Mouse (Mus musculus): ENCODE measurements around the gene Flnc.
"Not testable (repeated sequence)": the region's sequence is repeated elsewhere in the genome, so short reads cannot be mapped to it uniquely, and the experiment has no call there.

The Flnc gene

GRCm38 (mm10) chr6:29433038-29433803 is at the start of gene Flnc:
Gene Flnc, plus strand, starts transcription at chr6:29433256.
- DNase-seq (ENCODE audit: low spot score in 2 of 2), result peak in 1 of 2 experiments; percentile 44

GRCm38 (mm10) chr6:29388052-29388518 is 45.0 kb upstream of the Flnc start, which contains the start of gene Opn1sw:
Gene Opn1sw, minus strand, starts transcription at chr6:29388468.
- DNase-seq (ENCODE audit: low spot score in 2 of 2), result peak in 1 of 2 experiments; percentile 3

GRCm38 (mm10) chr6:29388606-29389080 is 44.4 kb upstream of the Flnc start:
- DNase-seq (ENCODE audit: low spot score in 2 of 2), result peak; percentile 59 to 88

DNA sequence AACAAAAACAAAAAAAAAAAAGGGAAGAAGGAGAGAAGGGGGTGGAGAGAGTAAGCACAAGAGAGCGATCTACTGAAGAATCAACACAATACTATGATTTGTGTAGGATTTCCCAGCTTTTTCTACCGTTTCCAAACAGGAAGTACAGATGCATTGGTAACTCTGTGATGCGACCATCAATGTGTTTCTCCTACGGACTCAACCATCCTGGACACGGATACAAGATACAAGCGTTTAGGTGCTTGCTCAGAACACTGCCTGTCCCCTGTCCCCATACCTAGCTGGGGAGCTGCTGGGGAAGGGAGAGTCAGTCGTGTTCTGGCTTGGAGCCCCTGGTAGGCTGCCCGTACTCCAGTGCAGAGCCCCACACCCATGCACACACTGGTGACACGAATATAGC is 43.6 kb upstream of the Flnc start:
- no peak for DNase-seq (ENCODE audit: low spot score in 2 of 2)

GRCm38 (mm10) chr6:29390500-29390899 is 42.6 kb upstream of the Flnc start:
- not testable (repeated sequence) for DNase-seq (ENCODE audit: low spot score in 2 of 2)

DNA sequence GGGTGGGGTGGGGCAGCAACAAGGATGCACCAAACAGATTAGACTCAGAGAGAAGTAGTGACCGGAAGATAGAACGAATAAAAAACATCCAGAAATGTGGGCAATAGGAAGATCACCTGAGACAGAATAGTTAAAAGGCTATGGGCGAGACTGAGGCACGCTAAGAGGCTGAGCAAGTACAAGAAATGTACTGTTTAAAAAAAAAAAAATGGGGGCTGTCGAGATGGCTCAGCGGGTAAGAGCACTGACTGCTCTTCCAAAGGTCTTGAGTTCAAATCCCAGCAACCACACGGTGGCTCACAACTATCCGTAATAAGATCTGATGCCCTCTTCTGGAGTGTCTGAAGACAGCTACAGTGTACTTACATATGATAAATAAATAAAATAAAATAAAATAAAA is 41.8 kb upstream of the Flnc start:
- not testable (repeated sequence) for DNase-seq (ENCODE audit: low spot score in 2 of 2)

DNA sequence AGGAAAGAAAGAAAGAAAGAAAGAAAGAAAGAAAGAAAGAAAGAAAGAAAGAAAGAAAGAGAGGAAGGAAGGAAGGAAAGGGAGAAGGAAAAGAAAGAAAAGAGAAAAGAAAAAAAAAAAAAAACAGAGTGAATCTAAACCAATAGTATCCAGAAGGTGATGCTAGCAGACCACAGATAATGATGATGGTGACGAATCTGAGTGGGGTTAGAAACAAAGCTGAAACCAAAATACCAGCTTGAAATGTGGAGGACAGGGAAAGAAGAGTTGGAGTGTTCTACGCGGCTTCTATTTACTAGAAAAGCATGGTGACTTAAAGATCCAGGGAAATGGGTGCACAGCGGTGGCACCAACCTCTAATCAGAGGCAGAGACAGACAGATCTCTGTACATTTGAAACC is 41.3 kb upstream of the Flnc start:
- DNase-seq (ENCODE audit: low spot score in 2 of 2), result no peak

- no peak for DNase-seq (ENCODE audit: low spot score in 2 of 2)
Measured at GRCm38 (mm10) chr6:29394286-29394685, 38.8 kb upstream of the Flnc start.

DNA sequence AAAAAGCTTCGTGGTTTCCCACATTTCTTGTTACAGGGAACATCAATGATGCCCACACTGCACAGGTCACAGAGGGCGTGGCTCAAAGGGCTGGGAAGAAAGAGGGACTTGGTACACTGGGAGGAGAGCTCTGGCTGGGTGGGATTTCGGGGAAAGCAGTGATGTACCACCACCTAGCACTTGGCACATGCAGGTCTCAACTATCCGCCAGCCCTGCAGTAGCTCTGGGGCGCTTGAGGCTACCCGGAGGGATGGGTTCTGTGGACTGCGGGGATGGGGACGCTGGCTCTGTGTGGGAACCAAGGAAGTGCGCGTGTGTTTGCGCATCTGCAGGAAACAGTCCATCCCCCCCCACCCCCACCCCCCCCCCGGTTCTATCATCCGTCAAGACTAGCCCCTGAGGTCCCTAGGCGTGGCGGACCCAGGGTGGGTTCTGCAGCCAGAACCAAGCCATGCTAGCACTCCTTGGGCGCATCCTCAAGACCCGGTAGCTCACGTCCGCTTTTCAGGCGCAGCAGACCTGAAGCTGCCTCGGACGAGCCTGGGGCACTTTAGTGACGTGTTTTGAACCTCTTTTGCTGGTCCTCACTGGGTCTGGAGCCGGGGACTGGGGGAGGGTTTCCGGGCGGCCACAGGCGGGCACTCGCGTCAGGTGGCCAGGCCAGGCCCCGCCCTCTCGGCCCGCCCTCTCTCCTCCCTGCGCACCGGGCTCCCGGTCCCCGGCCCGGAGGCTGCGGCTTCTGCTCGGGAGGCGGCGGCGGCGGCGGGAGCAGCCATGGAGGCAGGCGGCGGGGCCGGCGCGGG is 36.9 kb upstream of the Flnc start, which contains the start of gene Ccdc136:
Gene Ccdc136 (plus strand): TSS at position 400 of the 804 bp plus-strand sequence.
- DNase-seq (ENCODE audit: low spot score in 2 of 2), result peak; percentile 52 to 70

DNA sequence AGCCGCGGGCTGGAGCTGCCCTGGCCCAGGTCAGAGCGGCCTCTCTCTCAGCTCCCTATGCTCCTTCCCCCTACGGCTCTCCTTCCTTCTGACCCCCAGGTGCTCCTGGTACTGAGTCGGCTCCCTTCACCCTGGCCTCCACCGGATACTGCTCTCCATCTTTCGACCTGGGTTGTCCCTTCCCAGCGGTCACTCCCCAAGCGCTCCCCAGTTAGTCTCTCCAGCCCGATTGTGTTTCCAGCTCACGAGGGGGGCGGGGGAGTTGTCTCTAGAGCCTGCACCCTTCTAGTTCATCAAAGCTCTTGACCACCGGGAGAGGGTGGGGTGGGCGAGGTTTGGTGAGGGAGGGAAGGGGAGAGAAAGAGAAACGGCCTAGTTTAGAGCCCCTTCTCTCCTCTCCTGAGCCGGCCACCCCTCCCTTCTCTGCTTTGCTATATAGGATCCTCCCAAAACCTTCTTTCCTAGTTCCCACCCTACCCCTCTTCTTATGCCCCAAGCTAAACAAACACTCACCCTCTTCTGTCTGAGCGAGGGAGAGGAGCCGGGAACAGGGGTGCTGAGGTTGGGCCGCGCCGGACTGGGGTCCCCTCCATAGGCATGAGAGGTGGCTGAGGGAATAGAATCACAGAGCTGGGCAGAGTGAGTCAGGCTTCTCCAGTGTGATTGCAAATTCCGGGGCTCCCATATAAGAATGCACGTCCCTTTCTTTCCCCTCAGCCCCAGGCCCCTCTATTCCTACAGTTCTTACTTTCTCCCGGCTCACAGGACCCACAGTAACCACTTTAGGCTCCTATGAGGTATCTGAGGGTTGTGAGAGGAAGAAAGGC is 36.1 kb upstream of the Flnc start:
- no peak for DNase-seq (ENCODE audit: low spot score in 2 of 2)

DNA sequence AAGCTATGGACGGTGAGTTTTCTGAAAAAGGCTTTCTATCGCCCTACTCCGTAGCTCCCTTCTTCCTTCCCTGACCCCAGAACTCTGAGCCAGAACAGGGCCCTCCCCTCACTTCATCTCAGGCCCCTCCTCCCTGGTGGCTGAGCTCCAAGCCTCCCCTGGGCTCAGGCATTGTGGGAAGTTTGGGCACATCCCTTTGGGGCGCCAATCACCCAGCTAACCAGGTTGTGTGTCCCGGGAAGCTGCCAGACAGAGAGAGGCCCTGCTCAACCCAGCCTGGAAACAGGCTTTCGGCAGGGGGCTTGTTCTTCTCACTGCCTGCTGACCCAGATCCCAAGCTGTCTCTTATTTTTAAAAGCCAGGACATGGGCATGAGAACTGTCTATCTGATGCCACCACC is 35.5 kb upstream of the Flnc start:
- no peak for DNase-seq (ENCODE audit: low spot score in 2 of 2)

- DNase-seq (ENCODE audit: low spot score in 2 of 2), result no peak
Measured at GRCm38 (mm10) chr6:29399851-29400250, 33.2 kb upstream of the Flnc start.

- DNase-seq (ENCODE audit: low spot score in 2 of 2), result no peak
Measured at GRCm38 (mm10) chr6:29402693-29403342, 30.2 kb upstream of the Flnc start.

GRCm38 (mm10) chr6:29406412-29406811 is 26.6 kb upstream of the Flnc start:
- DNase-seq (ENCODE audit: low spot score in 2 of 2), result no peak

- DNase-seq (ENCODE audit: low spot score in 2 of 2), result no peak
Measured at GRCm38 (mm10) chr6:29415446-29415845, 17.6 kb upstream of the Flnc start.

GRCm38 (mm10) chr6:29420596-29420995 is 12.5 kb upstream of the Flnc start:
- DNase-seq (ENCODE audit: low spot score in 2 of 2), result no peak

DNA sequence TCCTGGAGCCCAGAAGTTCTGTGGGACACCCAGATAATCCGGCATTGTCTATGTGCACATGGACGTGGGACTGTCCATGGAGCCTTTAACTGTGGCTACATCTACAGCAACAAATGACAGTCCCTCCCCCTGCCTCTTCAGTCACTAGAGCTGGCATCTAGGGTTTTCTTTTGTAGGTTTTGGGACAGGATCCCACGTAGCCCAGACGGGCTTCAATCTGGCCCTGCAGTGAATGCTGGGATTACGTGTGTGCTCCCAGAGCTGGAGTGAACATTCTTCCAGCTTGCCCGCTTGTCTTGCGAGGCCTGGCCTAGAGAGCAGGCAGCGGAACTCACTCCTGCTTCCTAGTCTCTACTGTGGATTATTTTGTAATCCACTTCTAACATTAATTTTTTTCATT is 7.9 kb upstream of the Flnc start:
- DNase-seq (ENCODE audit: low spot score in 2 of 2), result no peak

DNA sequence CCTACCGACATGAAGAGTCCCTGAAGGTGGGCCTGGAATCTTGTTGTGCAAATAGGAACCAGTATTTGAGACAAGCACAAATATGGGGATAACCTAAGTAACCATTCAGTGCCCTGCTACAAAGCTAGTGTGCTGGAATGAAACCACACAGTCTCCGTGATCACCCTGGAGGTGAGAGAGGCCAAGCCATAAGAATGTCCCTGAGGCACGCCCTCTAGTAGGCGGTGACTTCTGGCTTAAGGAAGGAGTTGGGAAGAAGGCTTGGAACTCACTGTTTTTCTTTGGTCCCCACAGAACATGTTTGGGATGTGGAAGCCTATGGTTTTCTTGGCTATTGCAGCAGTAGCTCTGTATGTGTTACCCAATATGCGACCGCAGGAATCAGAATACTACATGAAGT is 6.7 kb upstream of the Flnc start:
- DNase-seq (ENCODE audit: low spot score in 2 of 2), result no peak

DNA sequence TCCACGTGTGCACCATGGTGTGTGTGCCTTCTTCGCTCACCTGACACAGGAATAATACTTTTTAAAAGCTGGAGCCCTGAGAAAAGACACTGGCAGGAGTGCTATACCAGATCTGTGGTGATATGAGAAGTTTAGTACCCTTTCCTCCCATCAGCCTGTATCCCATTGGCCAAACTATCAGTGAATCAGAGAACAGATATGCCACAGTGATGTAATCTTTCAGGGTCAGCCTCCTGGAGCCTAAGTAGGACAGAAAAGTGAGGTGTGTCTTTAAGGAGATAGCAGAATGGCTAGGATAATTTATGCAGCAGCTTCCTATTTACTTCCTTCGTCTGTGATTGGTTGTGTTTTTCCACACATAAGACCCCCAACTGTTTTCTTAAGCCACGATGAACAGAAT is 4.9 kb upstream of the Flnc start:
- DNase-seq (ENCODE audit: low spot score in 2 of 2), result no peak

DNA sequence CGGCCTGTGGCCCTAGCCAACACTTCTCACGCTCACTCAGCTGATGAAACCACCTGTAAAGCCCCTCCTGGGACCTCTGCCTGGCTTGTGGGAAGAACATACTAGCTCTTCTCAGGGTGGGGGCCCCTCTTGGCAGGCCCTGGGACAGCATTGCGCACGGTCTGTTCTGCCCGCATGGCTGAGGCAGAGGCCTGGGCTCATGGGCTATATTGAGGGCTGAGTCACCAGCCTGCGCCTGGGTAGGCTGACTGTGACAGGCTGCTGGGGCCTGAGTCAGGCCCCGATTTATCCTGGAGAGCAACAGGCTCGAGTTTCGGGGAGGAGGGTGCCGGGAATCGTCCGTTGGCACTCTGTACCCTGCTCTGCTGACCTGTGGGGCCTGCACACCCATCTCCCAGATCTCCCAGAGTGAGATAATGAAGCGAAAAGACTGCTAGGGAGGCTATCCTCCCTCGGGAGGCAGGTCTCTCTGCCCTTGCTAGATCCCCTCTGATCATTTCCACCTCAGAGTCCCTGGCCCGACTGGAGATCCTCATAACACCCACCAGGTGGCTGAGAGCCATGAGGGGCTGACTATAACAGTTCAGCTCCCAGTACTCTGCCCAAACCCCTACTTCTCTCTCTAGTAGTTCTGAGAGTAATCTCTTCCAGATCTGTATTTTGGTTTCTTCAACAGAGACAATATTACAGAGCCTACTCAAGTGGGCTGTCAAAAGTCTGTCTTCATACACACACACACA is 2.2 kb upstream of the Flnc start:
- DNase-seq (ENCODE audit: low spot score in 2 of 2), result no peak
